Mouse (Mus musculus): ENCODE data around the gene Gdpd3.
"Not testable (repeated sequence)": the region's sequence is repeated elsewhere in the genome, so short reads cannot be mapped to it uniquely, and the experiment has no call there.

Gdpd3 gene

GRCm38 (mm10) chr7:126766201-126766600 is at the start of gene Gdpd3:
TSS of gene Gdpd3 (plus strand) at chr7:126766334.
- DNase-seq, result no peak

- DNase-seq, result no peak
Measured at GRCm38 (mm10) chr7:126717566-126717965, 48.6 kb upstream of the Gdpd3 start.

DNA sequence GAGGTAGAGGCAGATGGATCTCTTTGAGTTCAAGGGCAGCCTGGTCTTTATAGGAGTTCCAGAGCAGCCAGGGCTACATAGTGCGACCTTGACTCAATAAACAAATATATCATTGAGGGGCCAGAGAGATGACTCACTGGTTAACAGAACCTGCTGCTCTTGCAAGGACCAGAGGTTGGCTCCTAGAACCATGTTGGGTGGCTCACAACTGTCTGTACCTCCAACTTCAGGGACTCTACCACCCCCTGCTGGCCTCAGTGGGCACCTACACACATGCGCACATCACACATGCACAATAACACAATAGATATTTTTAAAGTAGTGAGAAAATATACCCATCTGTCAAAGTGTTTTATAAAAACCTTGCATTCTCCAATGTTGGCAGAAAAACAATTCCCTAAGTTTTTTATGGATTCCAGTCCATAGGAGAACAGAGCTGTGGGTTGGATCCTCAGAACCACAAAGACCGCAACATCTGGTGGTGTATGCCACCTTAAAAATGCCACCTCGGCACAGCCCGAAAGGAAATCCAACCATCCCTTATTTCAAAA is 47.3 kb upstream of the Gdpd3 start:
- no peak for DNase-seq

GRCm38 (mm10) chr7:126721635-126722034 is 44.5 kb upstream of the Gdpd3 start:
- no peak for DNase-seq

GRCm38 (mm10) chr7:126725077-126725476 is 41.1 kb upstream of the Gdpd3 start:
- no peak for DNase-seq

DNA sequence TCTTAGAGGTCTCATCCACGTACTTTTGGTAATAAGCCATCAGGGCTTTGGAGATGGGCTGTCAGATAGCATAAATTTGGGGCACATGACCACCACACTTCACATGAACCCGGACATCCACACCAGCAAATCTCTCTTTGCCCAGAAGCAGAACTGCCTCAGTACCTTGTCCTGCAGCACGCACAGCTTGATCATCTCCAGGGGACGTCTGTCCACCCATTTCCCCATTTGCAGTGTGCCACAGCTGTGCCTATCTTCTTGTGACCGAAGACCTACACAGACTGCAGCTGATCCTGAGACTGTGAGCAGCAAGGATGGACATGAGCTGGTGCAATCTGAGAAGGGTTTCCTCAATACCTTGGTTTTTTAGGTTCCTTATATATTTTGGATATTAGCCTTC is 40.5 kb upstream of the Gdpd3 start:
- no peak for DNase-seq

DNA sequence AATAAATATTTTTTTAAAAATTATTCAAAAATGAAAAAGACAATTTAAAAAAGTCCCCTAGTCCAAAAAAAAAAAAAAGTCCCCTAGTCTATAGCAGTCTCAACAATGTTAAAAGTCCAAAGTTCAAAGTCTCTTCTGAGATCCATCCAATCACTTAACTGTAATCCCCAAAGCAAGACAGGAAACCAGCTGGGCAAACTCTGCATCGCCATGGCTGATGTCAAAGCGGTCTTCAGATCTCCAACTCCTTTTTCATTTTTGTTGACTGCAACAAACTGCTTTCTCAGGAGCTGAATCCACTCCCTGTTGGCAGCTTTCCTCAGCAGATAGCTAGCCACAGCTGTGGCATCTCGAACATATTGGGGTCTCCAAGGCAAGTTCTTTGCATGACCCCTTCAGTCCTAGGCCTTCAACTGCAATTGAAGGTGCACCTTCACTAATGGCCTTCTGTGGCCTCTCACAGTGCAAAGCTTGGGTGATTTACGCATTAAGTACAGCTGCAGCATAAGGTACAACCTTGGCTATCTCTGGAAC is 35.8 kb upstream of the Gdpd3 start:
- DNase-seq, result not testable (repeated sequence)

- no peak for DNase-seq
Measured at GRCm38 (mm10) chr7:126736122-126736521, 30.0 kb upstream of the Gdpd3 start.

DNA sequence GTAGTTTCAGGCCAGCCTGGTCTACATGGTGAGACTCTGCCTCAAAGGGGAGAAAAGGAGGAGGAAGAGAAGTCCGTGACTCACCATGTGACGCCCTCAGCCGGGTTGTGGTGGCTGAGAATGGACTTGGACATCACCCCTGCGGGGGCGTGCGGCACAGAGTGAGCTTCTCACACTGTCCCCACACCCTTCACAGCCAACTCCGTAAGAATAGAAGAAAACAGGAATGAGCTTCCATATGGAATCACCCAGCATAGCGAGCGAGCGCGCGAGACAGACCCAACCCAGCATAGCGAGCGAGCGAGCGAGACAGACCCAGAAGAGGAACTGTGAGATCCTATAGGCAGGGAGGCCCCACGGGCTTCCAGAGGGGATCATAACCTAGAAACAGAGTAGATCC is 26.6 kb upstream of the Gdpd3 start:
- DNase-seq, result no peak

- DNase-seq, result no peak
Measured at GRCm38 (mm10) chr7:126740132-126740735, 25.9 kb upstream of the Gdpd3 start.

- DNase-seq, result no peak
Measured at GRCm38 (mm10) chr7:126740977-126741376, 25.2 kb upstream of the Gdpd3 start.

DNA sequence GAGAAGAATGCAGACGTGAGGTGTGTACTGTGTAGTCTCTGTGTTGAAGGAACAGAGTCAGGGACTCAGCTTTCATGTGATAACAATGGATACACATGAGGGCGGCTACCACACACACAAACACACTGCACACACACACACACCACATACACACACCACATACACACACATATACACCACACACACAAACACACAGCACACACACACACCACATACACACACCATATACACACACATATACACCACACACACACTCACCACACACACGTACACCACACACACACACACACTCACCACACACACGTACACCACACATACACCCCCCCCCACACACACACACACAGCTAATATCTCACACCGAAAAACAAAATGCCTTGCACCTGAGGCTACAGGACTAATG is 24.7 kb upstream of the Gdpd3 start:
- DNase-seq, result no peak

DNA sequence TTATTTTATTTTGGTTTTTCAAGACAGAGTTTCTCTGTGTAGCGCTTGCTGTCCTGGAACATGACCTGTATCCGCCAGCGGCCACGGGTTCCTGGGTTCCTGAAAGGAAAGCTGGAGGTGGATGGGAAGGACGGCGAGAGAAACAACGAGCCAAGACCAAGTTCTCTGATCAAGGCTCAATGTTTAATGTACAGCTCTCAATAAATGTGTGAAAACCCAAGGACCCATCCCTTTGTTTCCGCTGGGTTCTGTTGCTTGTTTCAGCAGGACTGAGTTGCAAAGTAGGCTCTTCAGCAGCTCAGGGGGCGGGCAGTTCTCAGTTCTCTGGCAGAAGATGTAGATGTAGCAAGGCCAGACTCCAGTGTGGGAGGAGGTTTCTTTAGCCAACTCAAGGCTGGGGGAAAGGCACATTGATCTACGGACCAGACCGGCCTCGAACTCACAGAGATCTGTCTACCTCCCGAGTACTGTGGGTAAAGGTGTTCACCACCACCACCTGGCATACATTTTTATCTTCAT is 24.1 kb upstream of the Gdpd3 start:
- DNase-seq, result no peak

GRCm38 (mm10) chr7:126746066-126746465 is 20.1 kb upstream of the Gdpd3 start:
- DNase-seq, result no peak

DNA sequence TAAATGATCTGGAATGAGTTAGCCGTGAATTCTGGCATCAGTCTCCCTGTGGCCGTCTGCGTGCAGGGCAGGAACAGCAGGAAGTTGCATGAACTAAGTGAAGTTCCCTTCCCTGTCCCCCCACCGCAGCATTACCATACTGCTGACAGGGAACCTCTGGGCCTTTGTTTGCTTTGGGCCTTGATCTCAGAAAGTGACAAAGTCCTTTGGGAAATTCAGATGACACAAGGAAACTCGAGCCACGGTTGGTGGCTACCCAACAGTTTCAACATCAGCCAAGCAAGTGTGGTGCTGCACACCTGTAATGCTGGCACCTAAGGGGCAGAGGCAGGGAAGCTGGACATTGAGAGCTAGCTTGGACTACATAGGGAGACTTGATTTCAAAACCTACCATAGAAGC is 19.3 kb upstream of the Gdpd3 start:
- DNase-seq, result no peak

DNA sequence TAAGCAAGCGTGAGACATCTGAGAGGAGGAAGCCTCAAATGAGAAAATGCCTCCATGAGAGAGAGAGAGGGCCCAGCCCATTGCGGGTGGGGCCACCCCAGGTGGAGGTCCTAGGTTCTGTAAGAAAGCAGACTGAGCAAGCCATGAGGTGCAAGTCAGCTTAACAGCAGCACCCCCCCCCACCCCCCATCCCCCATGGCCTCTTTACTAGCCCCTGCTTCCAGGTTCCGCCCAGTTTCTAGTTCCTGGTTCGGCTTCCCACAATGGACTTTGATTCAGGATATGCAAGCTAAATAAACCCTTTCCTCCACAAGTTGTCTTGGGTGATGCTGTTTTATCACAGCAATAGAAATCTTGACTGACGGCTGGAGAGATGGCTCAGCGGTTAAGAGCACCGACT is 17.3 kb upstream of the Gdpd3 start:
- DNase-seq, result no peak

- no peak for DNase-seq
Measured at GRCm38 (mm10) chr7:126749582-126750343, 16.4 kb upstream of the Gdpd3 start.

- DNase-seq, result peak; percentile 89 to 94
Measured at GRCm38 (mm10) chr7:126754866-126755265, 11.3 kb upstream of the Gdpd3 start.

- no peak for DNase-seq
Measured at GRCm38 (mm10) chr7:126758539-126758938, 7.6 kb upstream of the Gdpd3 start.

GRCm38 (mm10) chr7:126759050-126759671 is 7.0 kb upstream of the Gdpd3 start, which contains the start of gene Mapk3:
TSS of gene Mapk3 (plus strand) at chr7:126759601.
- DNase-seq, result peak; percentile 93 to 95

DNA sequence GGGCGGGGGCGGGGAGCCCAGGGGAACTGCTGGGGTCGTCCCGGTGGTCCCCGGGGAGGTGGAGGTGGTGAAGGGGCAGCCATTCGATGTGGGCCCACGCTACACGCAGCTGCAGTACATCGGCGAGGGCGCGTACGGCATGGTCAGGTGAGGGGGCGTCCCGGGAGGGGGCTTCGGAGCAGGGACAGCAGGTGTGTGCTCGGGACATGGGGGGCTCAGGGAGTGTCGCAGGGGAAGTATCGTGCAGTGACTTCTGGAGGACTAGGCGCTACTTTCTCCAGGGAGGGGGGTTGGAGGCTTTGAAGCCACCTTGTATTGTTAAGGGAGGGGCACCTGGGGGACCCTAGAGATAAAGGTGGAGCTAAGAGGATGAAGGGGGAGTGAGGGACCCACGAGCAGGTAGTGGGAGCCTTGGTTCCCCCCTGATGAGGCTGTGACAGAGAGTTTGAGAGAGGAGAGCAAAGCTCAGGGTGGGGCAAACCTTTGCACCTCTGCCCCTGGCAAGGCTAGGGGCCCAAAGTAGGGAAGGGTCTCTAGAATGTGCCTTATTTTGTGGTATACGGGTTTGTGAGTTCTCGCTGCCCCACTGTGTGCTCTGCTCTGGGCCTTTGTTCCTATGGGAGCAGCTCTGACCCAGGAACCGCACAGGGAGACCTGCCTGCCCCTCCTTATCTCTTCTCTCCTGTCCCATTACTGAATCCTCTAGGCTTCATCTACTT is 6.3 kb upstream of the Gdpd3 start:
- DNase-seq, result no peak

DNA sequence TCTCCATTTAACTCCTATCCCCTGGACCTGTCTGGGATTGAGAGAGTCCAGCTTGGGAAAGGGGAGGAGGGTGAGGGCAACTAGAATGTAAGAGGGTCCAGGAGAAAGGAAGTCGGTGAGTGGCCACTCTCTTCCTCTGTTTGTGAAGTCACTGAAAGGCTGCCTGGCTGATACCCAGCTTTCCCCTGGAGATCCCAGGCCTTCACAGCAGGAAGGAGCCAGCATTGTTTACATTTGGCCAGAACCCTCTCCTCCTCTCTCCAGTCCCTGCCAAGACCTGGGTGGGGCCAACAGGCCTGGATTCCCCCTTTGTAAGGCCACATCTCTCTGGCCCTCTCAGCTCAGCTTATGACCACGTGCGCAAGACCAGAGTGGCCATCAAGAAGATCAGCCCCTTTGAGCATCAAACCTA is 5.7 kb upstream of the Gdpd3 start:
- DNase-seq, result peak; percentile 73 to 81

GRCm38 (mm10) chr7:126760956-126761355 is 5.2 kb upstream of the Gdpd3 start:
- no peak for DNase-seq
